Mouse (Mus musculus): ENCODE data around the gene S100a4. TPM values are rescaled to one million over a fixed set of nuclear protein-coding genes. Genes with fewer than 3 reads are reported as not detected.

Gene S100a4
- total and polyA plus RNA-seq, 3 experiments, result 1.1 TPM; not detected in 2

- H3K79me2 ChIP-seq (replicated peaks; ENCODE audit: control insufficient read depth, extremely low read depth, insufficient read depth, poor library complexity, severe bottlenecking), result no peaks in the 10 kb centered on the region
- peaks cover 0 to 35% of the 10 kb centered on the region in 2 experiments; a peak in 2 of 4 replicates for H3K4me1 ChIP-seq (ENCODE audit: control insufficient read depth in 1 of 2, insufficient read depth in 2 of 2)
- no peak overlapping the region for H3K4me2 ChIP-seq (ENCODE audit: insufficient read depth, low read depth, poor library complexity, severe bottlenecking)
- no peak overlapping the region for H3K27ac ChIP-seq (ENCODE audit: insufficient read depth, low read depth)
- no peak for TF ChIP-seq POLR2AphosphoS2 (IDR thresholded peaks at IDR 0.05; ENCODE audit: low read depth, low read length)
- TF ChIP-seq RCOR1 (conservative IDR thresholded peaks at IDR 0.05; ENCODE audit: low read depth, low read length), result no peak
- no peak for TF ChIP-seq MAX (IDR thresholded peaks at IDR 0.05; ENCODE audit: low read length)
- no peak for TF ChIP-seq IRF4 (IDR thresholded peaks at IDR 0.05; ENCODE audit: low read depth, low read length)
- TF ChIP-seq CHD1 (IDR thresholded peaks at IDR 0.05; ENCODE audit: low read depth, low read length), result no peak
- TF ChIP-seq HCFC1 (IDR thresholded peaks at IDR 0.05; ENCODE audit: low read depth, low read length), result no peak
- no peak for TF ChIP-seq USF1 (IDR thresholded peaks at IDR 0.05; ENCODE audit: low read depth, low read length)
- no peak for TF ChIP-seq MYC (IDR thresholded peaks at IDR 0.05; ENCODE audit: low read depth, low read length)
- H3K36me3 ChIP-seq (replicated peaks in 1 of 2; ENCODE audit: control insufficient read depth in 1 of 2, insufficient read depth in 1 of 2, low read length in 1 of 2), result no peaks in the 10 kb centered on the region
- no peak overlapping the region for H3K4me3 ChIP-seq (replicated peaks in 1 of 3; ENCODE audit: low read depth in 2 of 3, low read length in 2 of 3, poor library complexity in 1 of 3)
- DNase-seq (ENCODE audit: extremely low read depth), result no peak
- in situ Hi-C loops (cut with MboI; ENCODE audit: low pct_ligation_motif_present, low pct_unique_long_range_greater_than_20kb, low sequenced_read_pairs) (no loop called here), dilution Hi-C loops (cut with MboI; ENCODE audit: extremely low pct_ligation_motif_present, extremely low pct_unique_long_range_greater_than_20kb, low sequenced_read_pairs) (no loop called here)
- no peak overlapping the region for H3K9ac ChIP-seq (ENCODE audit: insufficient read depth, low read depth)
- H3K9me3 ChIP-seq (replicated peaks; ENCODE audit: low read length), result no peaks in the 10 kb centered on the region
- H3K27me3 ChIP-seq (replicated peaks), result peaks cover 2% of the 10 kb centered on the region
These were observed 5.5 kb downstream of the S100a4 start for GRCm38 (mm10) chr3:90609102-90609501.

- H3K4me3 ChIP-seq (replicated peaks in 1 of 3; ENCODE audit: low read depth in 2 of 3, low read length in 2 of 3, poor library complexity in 1 of 3), result no peak overlapping the region
- no peak overlapping the region for H3K27ac ChIP-seq (ENCODE audit: insufficient read depth, low read depth)
- no peak overlapping the region for H3K9ac ChIP-seq (ENCODE audit: insufficient read depth, low read depth)
- peaks cover 2% of the 10 kb centered on the region for H3K27me3 ChIP-seq (replicated peaks)
- no peaks in the 10 kb centered on the region for H3K36me3 ChIP-seq (replicated peaks in 1 of 2; ENCODE audit: control insufficient read depth in 1 of 2, insufficient read depth in 1 of 2, low read length in 1 of 2)
- no peak for TF ChIP-seq CTCF (conservative IDR thresholded peaks at IDR 0.05 in 1 of 2, IDR thresholded peaks at IDR 0.05 in 1 of 2; ENCODE audit: low read depth in 2 of 2, low read length in 2 of 2)
- TF ChIP-seq BHLHE40 (IDR thresholded peaks at IDR 0.05; ENCODE audit: low read depth, low read length), result no peak
- no peak for TF ChIP-seq MAFK (IDR thresholded peaks at IDR 0.05; ENCODE audit: insufficient replicate concordance, low read length)
- TF ChIP-seq SMC3 (IDR thresholded peaks at IDR 0.05; ENCODE audit: low read depth, low read length), result no peak
- TF ChIP-seq CHD1 (IDR thresholded peaks at IDR 0.05; ENCODE audit: low read depth, low read length), result no peak
- no peak for TF ChIP-seq EP300 (IDR thresholded peaks at IDR 0.05; ENCODE audit: low read length)
- no peak for TF ChIP-seq POLR2A (IDR thresholded peaks at IDR 0.05; ENCODE audit: low read depth, low read length)
- TF ChIP-seq KAT2A (IDR thresholded peaks at IDR 0.05; ENCODE audit: insufficient replicate concordance, low read length), result no peak
- no peak for TF ChIP-seq CHD2 (IDR thresholded peaks at IDR 0.05; ENCODE audit: low read length)
- no peak for TF ChIP-seq E2F4 (IDR thresholded peaks at IDR 0.05; ENCODE audit: insufficient replicate concordance, low read depth, low read length)
- TF ChIP-seq ELF1 (IDR thresholded peaks at IDR 0.05; ENCODE audit: low read depth, low read length), result no peak
- TF ChIP-seq ZC3H11A (IDR thresholded peaks at IDR 0.05; ENCODE audit: low read depth, low read length), result no peak
- TF ChIP-seq GABPA (IDR thresholded peaks at IDR 0.05; ENCODE audit: insufficient replicate concordance, low read depth, low read length), result no peak
- no peak for DNase-seq (ENCODE audit: extremely low read depth)
- no peak overlapping the region for H3K4me2 ChIP-seq (ENCODE audit: insufficient read depth, low read depth, poor library complexity, severe bottlenecking)
- H3K4me1 ChIP-seq (ENCODE audit: control insufficient read depth in 1 of 2, insufficient read depth in 2 of 2), result peaks cover 0 to 42% of the 10 kb centered on the region in 2 experiments; a peak in 2 of 4 replicates
- in situ Hi-C loops (cut with MboI; ENCODE audit: low pct_ligation_motif_present, low pct_unique_long_range_greater_than_20kb, low sequenced_read_pairs) (loop anchor here (5.0 kb wide), 1 partner anchor 104 kb away; the partner anchor contains the start of gene Chtop), dilution Hi-C loops (cut with MboI; ENCODE audit: extremely low pct_ligation_motif_present, extremely low pct_unique_long_range_greater_than_20kb, low sequenced_read_pairs) (no loop called here)
- no peaks in the 10 kb centered on the region for H3K9me3 ChIP-seq (replicated peaks; ENCODE audit: low read length)
- no peaks in the 10 kb centered on the region for H3K79me2 ChIP-seq (replicated peaks; ENCODE audit: control insufficient read depth, extremely low read depth, insufficient read depth, poor library complexity, severe bottlenecking)
These were observed 7.9 kb downstream of the S100a4 start for GRCm38 (mm10) chr3:90611494-90611893.

All from CH12.LX (cell line).